Mouse (Mus musculus) stomach, embryonic 14.5 days (tissue): ENCODE measurements at regions not wholly inside any gene's neighbourhood (a gene's known extent, or its start where the extent isn't known, plus 50 kb on each side); places are given as distances from the start of the nearest gene placed in this dataset.

Experiments
- ATAC-seq: fragments of 200-750 bp; cut with Nextera tagmentation; 2 replicates; pipeline ENCODE4 v1.8.0; 2017; ENCODE audit warnings: low read depth, moderate TSS enrichment; ENCODE audit not compliant: insufficient number of reproducible peaks, insufficient read depth, low FRiP score
- H3K27ac ChIP-seq: fragments of 300-500 bp; sonication (generic); 2 replicates; pipeline ENCODE4 v1.5.1; 2014; ENCODE audit warnings: mild to moderate bottlenecking, low read length, moderate library complexity, mixed read lengths
- H3K27me3 ChIP-seq: fragments of 300-500 bp; sonication (generic); 2 replicates; pipeline ENCODE4 v1.6.1; 2014; ENCODE audit warnings: low read length, control low read depth, mixed read lengths; ENCODE audit not compliant: control insufficient read depth, insufficient read depth
- H3K36me3 ChIP-seq: fragments of 300-500 bp; sonication (generic); 2 replicates; pipeline ENCODE4 v1.6.1; 2014; ENCODE audit warnings: mild to moderate bottlenecking, control low read depth, low read length, moderate library complexity, mixed read lengths; ENCODE audit not compliant: control insufficient read depth, insufficient read depth
- H3K4me1 ChIP-seq: fragments of 300-500 bp; sonication (generic); 2 replicates; pipeline ENCODE4 v1.6.1; 2014; ENCODE audit warnings: low read length, control low read depth, mixed read lengths; ENCODE audit not compliant: control insufficient read depth, insufficient read depth
- H3K4me2 ChIP-seq: fragments of 300-500 bp; sonication (generic); replicated peaks from 2 replicates; pipeline ENCODE4 v1.6.1; 2014; ENCODE audit warnings: low read depth, low read length, control low read depth
- H3K4me3 ChIP-seq: fragments of 300-500 bp; sonication (generic); 2 replicates; pipeline ENCODE4 v1.5.1; 2014; ENCODE audit warnings: low read depth, low read length, control low read depth
- H3K9ac ChIP-seq: fragments of 300-500 bp; sonication (generic); replicated peaks from 2 replicates; pipeline ENCODE4 v1.6.1; 2014; ENCODE audit warnings: low read depth, mild to moderate bottlenecking, control low read depth, low read length, moderate library complexity, mixed read lengths
- H3K9me3 ChIP-seq: fragments of 300-500 bp; sonication (generic); 2 replicates; pipeline ENCODE4 v1.6.1; 2016; ENCODE audit warnings: low read depth, low read length, control low read depth; ENCODE audit not compliant: control insufficient read depth
- WGBS: fragments of 180-500 bp; shearing (Covaris S2); extraction: QIAGEN DNeasy Blood & Tissue Kit; methylation state at CpG from one replicate; pipeline ENCODE4 v1.1.7; 2014; 5-methylcytosine and 5-hydroxymethylcytosine counted together

DNA sequence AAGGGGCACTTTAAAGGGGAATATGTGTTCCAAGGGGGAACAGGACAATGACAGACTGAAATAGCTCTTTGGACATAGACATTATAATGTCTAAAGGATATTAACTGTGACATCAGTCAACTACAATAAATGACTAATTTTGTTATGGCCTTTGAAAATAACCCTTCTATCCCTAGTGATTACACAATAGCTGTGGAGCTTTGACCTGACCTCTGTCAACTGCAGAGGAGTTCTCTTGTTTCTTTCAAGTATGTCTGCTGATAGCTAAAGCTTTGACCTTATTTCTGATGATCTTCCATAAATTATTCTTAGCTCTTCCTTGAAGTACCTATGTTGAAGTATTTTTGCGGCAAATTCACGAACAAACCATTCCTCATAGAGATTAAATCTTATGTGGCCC, 1038.9 kb downstream of the Car8 start:
- Histone ChIP-seq H3K27ac (no peak overlapping the region), H3K4me3 (no peak overlapping the region), H3K9ac (no peak overlapping the region), H3K27me3 (no peaks in the 10 kb centered on the region), H3K36me3 (no peaks in the 10 kb centered on the region), H3K9me3 (no peaks in the 10 kb centered on the region), H3K4me2 (no peak overlapping the region), H3K4me1 (no peaks in the 10 kb centered on the region)
- 66% methylated on average over 2 of the region's 2 CpGs for WGBS
- no peak for ATAC-seq

DNA sequence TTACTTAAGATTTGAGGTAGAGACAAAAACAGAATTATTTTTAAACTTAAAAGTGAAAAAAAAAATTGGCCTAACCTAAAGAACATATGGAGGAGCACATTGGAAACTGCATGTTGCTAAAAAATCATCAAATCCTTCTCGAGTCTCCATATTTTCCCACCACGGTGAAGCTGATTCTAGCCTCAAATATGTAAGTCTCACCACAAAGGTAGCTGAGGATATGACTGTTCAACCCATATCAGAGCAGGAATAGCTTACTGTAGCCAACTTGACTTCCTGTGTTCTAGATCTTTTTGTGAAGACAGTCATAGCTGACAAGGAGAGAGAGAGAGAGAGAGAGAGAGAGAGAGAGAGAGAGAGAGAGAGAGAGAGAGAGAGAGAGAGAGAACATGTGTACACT, 1039.8 kb downstream of the Car8 start:
- H3K9me3 ChIP-seq = no peaks in the 10 kb centered on the region
- H3K4me3 ChIP-seq = no peak overlapping the region
- no peaks in the 10 kb centered on the region for H3K36me3 ChIP-seq
- ATAC-seq = no peak
- H3K4me1 ChIP-seq = no peaks in the 10 kb centered on the region
- no peak overlapping the region for H3K4me2 ChIP-seq
- no peak overlapping the region for H3K9ac ChIP-seq
- 90% methylated on average over 2 of the region's 2 CpGs for WGBS
- H3K27ac ChIP-seq = no peak overlapping the region
- no peaks in the 10 kb centered on the region for H3K27me3 ChIP-seq

DNA sequence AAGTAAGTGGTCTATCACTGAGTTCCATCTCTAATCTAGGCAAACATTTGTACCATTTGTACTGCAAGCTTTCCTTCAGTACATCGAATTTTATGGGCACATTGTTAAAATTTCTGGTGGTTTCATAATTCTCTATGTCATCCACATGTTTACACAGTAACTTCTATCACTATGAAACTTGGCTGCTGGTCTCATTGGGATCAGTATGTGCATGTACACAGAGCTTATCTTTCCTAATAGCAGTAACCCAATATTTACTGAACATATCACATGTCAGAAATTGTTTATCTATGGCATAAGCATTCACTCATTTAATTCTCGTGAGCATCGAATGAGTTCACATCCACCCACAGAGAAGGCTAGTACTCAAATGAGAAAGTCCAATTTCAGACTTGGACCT, 1042.3 kb downstream of the Car8 start:
- H3K36me3 ChIP-seq = no peaks in the 10 kb centered on the region
- WGBS = 45% methylated on average over 3 of the region's 3 CpGs
- no peaks in the 10 kb centered on the region for H3K9me3 ChIP-seq
- no peak overlapping the region for H3K4me3 ChIP-seq
- no peak overlapping the region for H3K4me2 ChIP-seq
- no peaks in the 10 kb centered on the region for H3K4me1 ChIP-seq
- H3K9ac ChIP-seq = no peak overlapping the region
- ATAC-seq = no peak
- H3K27me3 ChIP-seq = no peaks in the 10 kb centered on the region
- H3K27ac ChIP-seq = no peak overlapping the region

DNA sequence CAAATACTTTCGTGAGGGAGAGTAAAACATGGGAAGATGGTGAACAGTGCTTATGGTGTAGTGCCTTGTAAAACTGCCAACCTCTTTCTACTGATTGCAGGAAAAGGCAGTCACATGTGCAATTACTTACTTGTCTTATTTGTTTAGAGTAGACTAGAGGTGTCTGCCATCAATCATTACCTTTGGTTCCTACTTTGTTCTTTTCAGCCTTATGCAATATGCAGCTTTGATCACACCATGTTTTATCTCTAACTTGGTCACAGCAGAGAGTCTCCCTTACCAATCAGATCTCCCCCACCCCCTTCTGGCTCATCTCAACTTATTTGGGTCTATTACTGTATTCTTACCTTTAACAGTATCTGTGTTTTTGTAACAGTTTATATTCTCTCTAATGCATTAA, 1043.2 kb downstream of the Car8 start:
- Histone ChIP-seq H3K27me3 (no peaks in the 10 kb centered on the region), H3K36me3 (no peaks in the 10 kb centered on the region), H3K4me1 (no peaks in the 10 kb centered on the region), H3K4me3 (no peak overlapping the region), H3K9ac (no peak overlapping the region), H3K9me3 (no peaks in the 10 kb centered on the region), H3K27ac (no peak overlapping the region), H3K4me2 (no peak overlapping the region)
- WGBS = 83% methylated on average over 1 of the region's 1 CpGs
- no peak for ATAC-seq

DNA sequence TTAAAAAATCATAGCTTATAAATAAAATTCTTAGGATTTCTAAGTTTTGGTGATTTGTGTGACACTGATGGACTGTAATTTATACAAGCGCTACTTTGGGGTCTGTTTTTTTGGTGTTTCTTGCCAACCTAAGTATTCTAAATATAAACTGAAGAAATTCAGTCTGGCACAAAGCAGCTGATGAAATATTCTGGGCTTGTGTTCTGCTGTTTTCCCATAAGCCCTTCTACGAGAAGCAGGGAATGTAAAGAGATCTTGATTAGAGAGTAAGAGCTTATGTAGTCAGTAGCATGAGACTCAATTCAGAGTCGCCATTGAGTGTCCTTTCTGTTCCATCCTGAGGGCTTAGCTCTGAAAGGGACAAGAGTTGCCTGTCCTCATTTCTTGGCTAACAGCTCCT, 1046.9 kb downstream of the Car8 start:
- H3K27me3 ChIP-seq = no peaks in the 10 kb centered on the region
- H3K4me2 ChIP-seq = no peak overlapping the region
- ATAC-seq = no peak
- no peak overlapping the region for H3K27ac ChIP-seq
- WGBS = 55% methylated on average over 3 of the region's 3 CpGs
- no peaks in the 10 kb centered on the region for H3K9me3 ChIP-seq
- no peak overlapping the region for H3K9ac ChIP-seq
- H3K4me3 ChIP-seq = no peak overlapping the region
- no peaks in the 10 kb centered on the region for H3K36me3 ChIP-seq
- no peaks in the 10 kb centered on the region for H3K4me1 ChIP-seq

DNA sequence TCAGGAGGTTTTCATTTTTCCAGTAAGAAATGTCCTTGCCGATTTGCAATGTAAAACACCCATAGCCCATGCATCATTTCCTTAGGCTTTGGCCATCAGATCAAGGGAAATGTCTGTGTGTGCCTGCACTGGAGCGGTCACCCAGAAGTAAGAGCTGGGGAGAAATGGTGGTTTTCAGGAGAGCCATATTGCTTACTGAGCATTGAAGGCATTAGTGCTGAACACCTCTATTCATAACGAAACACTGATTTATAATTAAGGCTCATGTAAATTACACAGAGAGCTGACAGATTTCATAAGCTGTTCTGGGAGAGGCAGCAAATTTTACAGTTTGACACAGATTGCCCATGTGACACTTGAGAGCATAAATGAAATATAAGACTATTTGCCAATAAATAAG, 1047.6 kb downstream of the Car8 start:
- Histone ChIP-seq H3K27ac (no peak overlapping the region), H3K4me3 (no peak overlapping the region), H3K4me2 (no peak overlapping the region), H3K36me3 (no peaks in the 10 kb centered on the region), H3K9ac (no peak overlapping the region), H3K27me3 (no peaks in the 10 kb centered on the region), H3K9me3 (no peaks in the 10 kb centered on the region), H3K4me1 (no peaks in the 10 kb centered on the region)
- no peak for ATAC-seq
- 78% methylated on average over 3 of the region's 3 CpGs for WGBS

DNA sequence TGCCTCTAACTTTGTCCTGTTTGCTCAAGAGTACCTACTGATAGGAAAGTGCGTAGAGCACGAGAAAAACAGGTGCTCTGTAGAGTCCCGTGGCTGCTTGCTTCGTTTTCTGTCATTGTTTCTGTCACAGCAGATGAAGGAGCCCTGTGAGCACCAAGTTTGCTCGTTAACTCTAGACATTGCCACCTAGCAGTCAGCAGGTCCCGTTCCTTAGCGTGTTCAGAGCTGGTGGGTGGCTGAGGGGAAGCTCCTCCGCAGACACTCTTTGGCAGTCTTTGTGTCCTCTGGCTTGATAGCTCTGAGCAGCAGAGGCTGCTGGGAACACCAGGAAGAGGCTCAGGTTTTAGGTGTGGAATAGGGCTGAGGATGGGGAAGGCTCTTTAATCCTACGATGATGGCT, 1063.8 kb downstream of the Car8 start:
- Histone ChIP-seq H3K36me3 (no peaks in the 10 kb centered on the region), H3K4me2 (no peak overlapping the region), H3K9ac (no peak overlapping the region), H3K4me1 (no peaks in the 10 kb centered on the region), H3K27me3 (no peaks in the 10 kb centered on the region), H3K9me3 (no peaks in the 10 kb centered on the region), H3K27ac (no peak overlapping the region), H3K4me3 (no peak overlapping the region)
- WGBS = 77% methylated on average over 9 of the region's 9 CpGs
- no peak for ATAC-seq

DNA sequence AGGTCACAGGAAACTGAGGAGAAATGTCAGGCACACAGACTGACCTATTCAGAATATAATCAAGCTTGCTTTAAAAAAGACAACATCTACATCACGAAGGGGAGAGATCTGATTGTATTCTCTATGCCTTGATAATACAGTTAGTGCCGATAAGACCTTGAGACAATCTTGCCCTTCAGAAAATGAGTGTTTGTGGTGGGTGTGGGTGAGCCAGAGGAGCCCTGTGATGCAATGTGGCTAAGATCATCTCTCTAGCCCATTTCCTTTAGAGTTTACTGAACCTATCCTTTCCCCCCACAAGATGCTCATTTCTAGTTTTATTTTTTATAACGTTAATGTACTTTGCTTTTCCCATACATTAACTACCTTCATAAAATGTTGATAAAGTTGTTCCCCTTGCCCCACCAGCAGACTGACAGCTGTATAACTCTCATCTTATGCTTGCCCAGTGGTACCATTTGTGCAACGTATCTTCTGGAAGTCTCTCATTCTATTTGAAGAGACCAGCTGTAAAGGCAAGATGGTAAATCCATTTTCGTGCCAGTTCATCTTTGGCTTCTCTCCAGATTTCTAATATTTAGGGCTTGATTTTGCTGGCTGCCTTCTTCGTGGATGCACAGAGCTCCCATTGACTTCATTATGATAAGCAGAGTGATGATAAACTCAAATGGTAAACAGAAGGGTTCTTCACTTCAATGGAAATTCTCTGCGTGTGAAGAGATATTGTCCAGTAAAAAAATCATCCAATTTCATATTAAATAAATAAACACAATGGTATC, 1066.1 kb downstream of the Car8 start:
- H3K9me3 ChIP-seq = no peaks in the 10 kb centered on the region
- no peaks in the 10 kb centered on the region for H3K36me3 ChIP-seq
- ATAC-seq = no peak
- H3K4me1 ChIP-seq = no peaks in the 10 kb centered on the region
- H3K9ac ChIP-seq = no peak overlapping the region
- H3K27me3 ChIP-seq = no peaks in the 10 kb centered on the region
- WGBS = 75% methylated on average over 7 of the region's 7 CpGs
- no peak overlapping the region for H3K4me2 ChIP-seq
- H3K4me3 ChIP-seq = no peak overlapping the region
- H3K27ac ChIP-seq = no peak overlapping the region
